Mouse (Mus musculus) kidney, adult 2 months (tissue): ENCODE data around the gene Dcdc2c.

Experiments
- CTCF ChIP-seq: fragments of 200-500 bp; conservative IDR thresholded peaks from 2 replicates; pipeline ENCODE4 v1.5.1; 2011; ENCODE audit warnings: low read depth, mild to moderate bottlenecking, control low read depth, low read length, moderate library complexity, mixed read lengths; ENCODE audit not compliant: insufficient read depth, insufficient read length
- POLR2A ChIP-seq: fragments of 200-500 bp; IDR thresholded peaks from one replicate; pipeline ENCODE4 v1.6.1; 2011; ENCODE audit warnings: low read depth, low read length, control low read depth

DNA sequence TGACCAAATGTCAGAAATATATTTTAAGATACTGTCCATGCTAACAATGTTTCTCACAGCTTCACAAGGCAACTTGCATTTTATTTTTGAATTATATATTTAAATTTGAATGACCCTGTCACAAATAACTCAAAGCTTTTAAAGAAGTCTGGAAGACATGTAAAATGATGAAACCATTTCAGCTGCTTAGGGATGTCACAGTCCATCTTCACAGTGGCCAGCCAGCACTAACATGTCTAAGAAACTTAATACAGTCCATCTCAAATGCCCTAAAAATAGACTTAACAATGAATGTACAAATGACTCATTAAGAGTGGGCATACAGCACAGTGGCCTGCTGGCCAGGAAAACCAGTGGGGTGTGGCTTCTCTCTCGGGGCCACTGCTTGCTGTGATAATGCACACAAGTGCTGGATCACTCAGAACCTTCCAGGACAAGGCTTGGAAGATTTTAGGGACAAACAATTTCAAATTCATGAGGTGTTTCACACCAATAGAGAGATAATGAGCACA lies 37.9 kb downstream of the Dcdc2c start:
- TF ChIP-seq POLR2A (no peak), CTCF (no peak)
